Mouse (Mus musculus) ES-Bruce4 (cell line): Measurements from ENCODE around the gene Olfr1447.

ENCODE experiments used
- CTCF ChIP-seq: IDR thresholded peaks from one replicate; pipeline ENCODE4 v1.8.1; 2011; ENCODE audit warnings: low read depth, low read length
- EP300 ChIP-seq: IDR thresholded peaks from 2 replicates; pipeline ENCODE4 v1.6.1; 2011; ENCODE audit warnings: low read depth, low read length; ENCODE audit not compliant: insufficient read depth
- POLR2A ChIP-seq: IDR thresholded peaks from one replicate; pipeline ENCODE4 v1.8.1; 2011; ENCODE audit warnings: low read length; ENCODE audit not compliant: insufficient read depth

GRCm38 (mm10) chr19:12949958-12950357 is 46.4 kb upstream of the Olfr1447 start, which contains the start of gene Olfr1450:
- TF ChIP-seq POLR2A (no peak), CTCF (no peak), EP300 (no peak)
